Mouse (Mus musculus) stomach, embryonic 16.5 days (tissue): ENCODE measurements around the gene Galnt10. TPM values are rescaled to one million over a fixed set of nuclear protein-coding genes. Genes with fewer than 3 reads are reported as not detected.

ENCODE experiments used
- ATAC-seq: fragments of 200-750 bp; cut with Nextera tagmentation; 2 replicates; pipeline ENCODE4 v1.8.0; 2017; ENCODE audit warnings: moderate number of reproducible peaks, moderate TSS enrichment; ENCODE audit not compliant: insufficient read depth, low FRiP score
- H3K27ac ChIP-seq: fragments of 300-500 bp; sonication (generic); 2 replicates; pipeline ENCODE4 v1.5.1; 2014; ENCODE audit warnings: low read length
- H3K27me3 ChIP-seq: fragments of 300-500 bp; sonication (generic); 2 replicates; pipeline ENCODE4 v1.6.1; 2014; ENCODE audit warnings: low read length, control low read depth, mixed read lengths; ENCODE audit not compliant: control insufficient read depth, insufficient read depth
- H3K36me3 ChIP-seq: fragments of 300-500 bp; sonication (generic); 2 replicates; pipeline ENCODE4 v1.6.1; 2014; ENCODE audit warnings: low read length; ENCODE audit not compliant: control insufficient read depth, insufficient read depth
- H3K4me1 ChIP-seq: fragments of 300-500 bp; sonication (generic); 2 replicates; pipeline ENCODE4 v1.6.1; 2014; ENCODE audit warnings: low read length, control low read depth, mixed read lengths; ENCODE audit not compliant: control insufficient read depth, insufficient read depth
- H3K4me2 ChIP-seq: fragments of 300-500 bp; sonication (generic); 2 replicates; pipeline ENCODE4 v1.6.1; 2014; ENCODE audit warnings: low read depth, low read length, mixed read lengths
- H3K4me3 ChIP-seq: fragments of 300-500 bp; sonication (generic); replicated peaks from 2 replicates; pipeline ENCODE4 v1.5.1; 2014; ENCODE audit warnings: mild to moderate bottlenecking, low read length
- H3K9ac ChIP-seq: fragments of 300-500 bp; sonication (generic); 2 replicates; pipeline ENCODE4 v1.6.1; 2014; ENCODE audit warnings: low read length
- H3K9me3 ChIP-seq: fragments of 300-500 bp; sonication (generic); replicated peaks from 2 replicates; pipeline ENCODE4 v1.6.1; 2016; ENCODE audit warnings: low read length, control low read depth; ENCODE audit not compliant: control insufficient read depth
- WGBS: fragments of 180-500 bp; shearing (Covaris S2); extraction: QIAGEN DNeasy Blood & Tissue Kit; methylation state at CpG from one replicate; pipeline ENCODE4 v1.1.7; 2014; 5-methylcytosine and 5-hydroxymethylcytosine counted together
- polyA plus RNA-seq: library from polyadenylated mRNA; unstranded; fragments of >200 nt; fragmentation: Nextera tagmentation; extraction: Ambion mirVana; gene quantifications from 2 replicates; pipeline ENCODE4 v1.2.1, GENCODE M21; 2015

Galnt10 gene
- polyA plus RNA-seq, 1 experiment from 2014 or later = 17.4 TPM

DNA sequence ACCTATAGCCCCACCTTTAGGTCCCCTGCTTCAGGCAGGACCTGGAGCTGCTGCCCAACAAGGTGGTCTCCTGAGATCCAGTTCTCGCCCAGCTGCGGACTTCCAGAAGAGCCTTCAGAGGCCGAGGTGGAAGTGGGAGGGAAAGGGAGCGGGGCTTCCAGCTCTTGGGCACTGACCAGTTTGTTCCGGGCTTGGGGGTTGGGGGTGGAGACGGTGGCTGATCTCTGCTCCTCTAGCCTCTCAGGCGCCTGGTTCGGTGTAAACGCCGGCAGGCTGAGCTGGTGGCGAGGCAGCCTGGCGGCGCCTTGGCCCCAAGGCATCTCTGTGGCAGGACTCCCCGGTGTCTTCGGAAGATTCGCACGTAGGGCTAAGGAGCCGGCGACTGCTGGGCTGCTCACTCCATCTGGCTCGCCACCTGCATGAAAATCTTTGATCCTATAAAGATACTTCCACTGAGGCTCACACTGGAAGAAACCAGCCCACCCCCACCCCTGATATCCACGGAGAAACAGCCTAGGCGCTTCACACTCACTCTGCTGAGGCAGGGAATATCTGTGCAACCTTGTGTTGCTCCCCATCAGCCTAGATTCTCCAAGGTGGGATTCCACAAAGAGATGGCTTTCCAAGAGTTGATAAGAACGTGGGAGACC, 187.4 kb downstream of the Galnt10 start, which contains the start of gene Hand1:
TSS of gene Hand1 (minus strand) at position 267 of the 650 bp plus-strand sequence.
- Histone ChIP-seq H3K27ac (no peak within 1 kb of the TSS), H3K9ac (no peak within 1 kb of the TSS), H3K4me1 (peaks cover 22% of the 10 kb centered on the region), H3K4me3 (no peak within 1 kb of the TSS; the same call in 1 of the 2 replicates), H3K4me2 (no peak within 1 kb of the TSS), H3K27me3 (peaks cover 94% of the 10 kb centered on the region), H3K36me3 (no peaks in the 10 kb centered on the region), H3K9me3 (no peaks in the 10 kb centered on the region)
- WGBS = 36% methylated on average over 23 of the region's 23 CpGs
- no peak for ATAC-seq

- H3K27me3 ChIP-seq = peaks cover 90% of the 10 kb centered on the region
These were observed 188.2 kb downstream of the Galnt10 start for GRCm38 (mm10) chr11:57833296-57833977.

GRCm38 (mm10) chr11:57834031-57834430, 188.8 kb downstream of the Galnt10 start:
- WGBS = 24% methylated on average over 6 of the region's 6 CpGs
- Histone ChIP-seq H3K27ac (no peak overlapping the region), H3K36me3 (no peaks in the 10 kb centered on the region), H3K4me2 (no peak overlapping the region), H3K4me1 (peaks cover 16% of the 10 kb centered on the region), H3K27me3 (peaks cover 88% of the 10 kb centered on the region), H3K9me3 (no peaks in the 10 kb centered on the region), H3K4me3 (no peak overlapping the region; the same call in 1 of the 2 replicates), H3K9ac (no peak overlapping the region)
- no peak for ATAC-seq

More at GRCm38 (mm10) chr11:57833296-57833977, 188.2 kb downstream of the Galnt10 start:
- Histone ChIP-seq H3K4me2 (no peak overlapping the region), H3K4me1 (peaks cover 16% of the 10 kb centered on the region), H3K27ac (no peak overlapping the region), H3K9ac (no peak overlapping the region), H3K9me3 (no peaks in the 10 kb centered on the region), H3K4me3 (no peak overlapping the region; the same call in 1 of the 2 replicates), H3K36me3 (no peaks in the 10 kb centered on the region)
- no peak for ATAC-seq
- 14% methylated on average over 30 of the region's 30 CpGs for WGBS

DNA sequence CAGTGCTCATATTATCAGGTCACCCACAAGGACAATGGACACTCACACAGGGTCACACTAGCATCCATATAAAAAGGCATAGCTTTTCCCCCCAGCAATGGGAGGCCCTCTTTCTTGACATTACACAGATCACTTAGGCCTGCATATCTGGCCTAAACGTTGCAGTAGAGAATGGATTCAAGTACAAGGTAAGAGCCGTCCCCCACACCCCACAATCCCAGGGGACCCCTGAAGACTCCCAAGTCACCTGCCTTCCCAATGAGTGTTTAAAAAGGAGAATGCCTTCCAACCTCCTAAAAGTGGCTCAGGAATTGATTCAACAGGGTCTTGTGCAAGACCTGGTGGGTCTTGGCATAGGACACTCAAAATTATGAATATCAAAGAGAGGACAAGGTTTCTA, 190.1 kb downstream of the Galnt10 start:
- no peaks in the 10 kb centered on the region for H3K9me3 ChIP-seq
- H3K9ac ChIP-seq = no peak overlapping the region
- 27% methylated on average over 2 of the region's 2 CpGs for WGBS
- no peak overlapping the region for H3K4me2 ChIP-seq
- ATAC-seq = no peak
- H3K36me3 ChIP-seq = no peaks in the 10 kb centered on the region
- no peak overlapping the region for H3K27ac ChIP-seq
- peaks cover 14% of the 10 kb centered on the region; the same call in 1 of the 2 replicates for H3K4me1 ChIP-seq
- H3K4me3 ChIP-seq = no peak overlapping the region
- peaks cover 76% of the 10 kb centered on the region for H3K27me3 ChIP-seq

DNA sequence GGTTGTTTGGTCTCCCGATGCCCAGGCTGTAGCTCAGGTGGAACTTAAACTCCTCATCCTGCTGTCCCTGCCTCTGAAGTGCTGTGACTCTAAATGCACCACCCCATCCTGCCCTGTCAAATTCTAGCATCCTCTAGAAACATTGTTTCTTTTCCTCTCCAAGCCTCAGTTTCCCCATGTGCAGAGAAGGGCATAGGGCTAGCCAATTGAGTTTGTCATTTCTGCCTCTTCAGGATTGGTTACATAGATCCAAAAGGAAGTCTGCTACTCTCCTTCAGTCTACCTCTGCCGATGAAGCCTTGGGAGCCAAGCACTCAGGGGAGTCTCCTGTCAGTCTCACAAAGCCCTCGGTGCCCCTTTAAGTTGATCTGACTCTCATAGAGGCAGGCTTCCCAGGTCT, 190.7 kb downstream of the Galnt10 start:
- no peak for ATAC-seq
- no peak overlapping the region for H3K4me3 ChIP-seq
- no peak overlapping the region for H3K27ac ChIP-seq
- WGBS = 36% methylated on average over 3 of the region's 3 CpGs
- H3K27me3 ChIP-seq = peaks cover 77% of the 10 kb centered on the region
- no peaks in the 10 kb centered on the region for H3K9me3 ChIP-seq
- H3K4me2 ChIP-seq = no peak overlapping the region
- peaks cover 14% of the 10 kb centered on the region; the same call in 1 of the 2 replicates for H3K4me1 ChIP-seq
- H3K36me3 ChIP-seq = no peaks in the 10 kb centered on the region
- no peak overlapping the region for H3K9ac ChIP-seq

DNA sequence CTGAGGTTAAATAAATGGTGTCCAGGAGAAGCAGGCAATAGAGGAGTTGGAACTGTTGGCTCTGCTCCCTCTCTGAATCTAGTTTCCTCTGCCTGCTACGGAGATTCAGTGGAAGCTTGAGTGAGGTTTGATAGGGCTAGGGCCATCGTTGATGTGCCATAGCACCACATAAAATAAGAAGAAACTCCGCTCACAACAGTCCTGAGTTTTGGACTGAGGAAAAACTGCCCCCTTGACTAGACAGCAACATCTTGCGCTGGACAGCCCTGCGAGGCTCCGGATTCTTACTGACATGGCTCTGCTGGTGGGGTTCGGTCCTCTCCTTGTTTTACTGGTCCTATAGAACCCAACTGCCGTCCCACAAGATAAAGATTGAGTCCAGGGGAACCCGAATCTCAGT, 191.2 kb downstream of the Galnt10 start:
- Histone ChIP-seq H3K4me3 (no peak overlapping the region), H3K4me2 (no peak overlapping the region), H3K4me1 (peaks cover 14% of the 10 kb centered on the region; the same call in 1 of the 2 replicates), H3K36me3 (no peaks in the 10 kb centered on the region), H3K27ac (no peak overlapping the region), H3K9me3 (no peaks in the 10 kb centered on the region), H3K9ac (no peak overlapping the region), H3K27me3 (peaks cover 76% of the 10 kb centered on the region)
- no peak for ATAC-seq
- 20% methylated on average over 9 of the region's 9 CpGs for WGBS

Other genes starting within 250 kb of the Galnt10 start
- 76.3 and 77.6 TPM in 2 replicates for gene Fam114a2, start 126.8 kb upstream of the Galnt10 start, polyA plus RNA-seq
- 37.9 and 39.0 TPM in 2 replicates for gene Mfap3, start 126.8 kb upstream of the Galnt10 start, polyA plus RNA-seq
- gene Sap30l, start 156.2 kb downstream of the Galnt10 start, polyA plus RNA-seq = 5.9 and 6.6 TPM in 2 replicates
- 1.0 and 1.4 TPM in 2 replicates for gene Hand1, start 187.4 kb downstream of the Galnt10 start, polyA plus RNA-seq